Mouse (Mus musculus) heart, embryonic 12.5 days (tissue): ENCODE measurements around the gene Fermt1. TPM values are rescaled to one million over a fixed set of nuclear protein-coding genes. Genes with fewer than 3 reads are reported as not detected.

Source experiments
- ATAC-seq: fragments of 200-750 bp; cut with Nextera tagmentation; 2 replicates; pipeline ENCODE4 v1.8.0; 2017; ENCODE audit warnings: moderate TSS enrichment, moderate library complexity; ENCODE audit not compliant: insufficient number of reproducible peaks, low FRiP score
- H3K27ac ChIP-seq: fragments of 300-500 bp; sonication (generic); 2 replicates; pipeline ENCODE4 v1.5.1; 2016; ENCODE audit warnings: mild to moderate bottlenecking, moderate library complexity; ENCODE audit not compliant: poor library complexity, severe bottlenecking
- H3K27me3 ChIP-seq: fragments of 300-500 bp; sonication (generic); replicated peaks from 2 replicates; pipeline ENCODE4 v1.6.1; 2016; ENCODE audit warnings: mild to moderate bottlenecking, moderate library complexity
- H3K36me3 ChIP-seq: fragments of 300-500 bp; sonication (generic); 2 replicates; pipeline ENCODE4 v1.6.1; 2016; ENCODE audit warnings: mild to moderate bottlenecking, moderate library complexity
- H3K4me1 ChIP-seq: fragments of 300-500 bp; sonication (generic); replicated peaks from 2 replicates; pipeline ENCODE4 v1.6.1; 2016; ENCODE audit warnings: mild to moderate bottlenecking
- H3K4me2 ChIP-seq: fragments of 300-500 bp; sonication (generic); 2 replicates; pipeline ENCODE4 v1.6.1; 2016; ENCODE audit warnings: mild to moderate bottlenecking, moderate library complexity
- H3K4me3 ChIP-seq: fragments of 300-500 bp; sonication (generic); 2 replicates; pipeline ENCODE4 v1.5.1; 2016; ENCODE audit warnings: mild to moderate bottlenecking
- H3K9ac ChIP-seq: fragments of 300-500 bp; sonication (generic); 2 replicates; pipeline ENCODE4 v1.6.1; 2016; ENCODE audit warnings: mild to moderate bottlenecking, moderate library complexity
- H3K9me3 ChIP-seq: fragments of 300-500 bp; sonication (generic); replicated peaks from 2 replicates; pipeline ENCODE4 v1.6.1; 2016; ENCODE audit warnings: mild to moderate bottlenecking, moderate library complexity
- WGBS: fragments of 180-500 bp; shearing (Covaris S2); methylation state at CpG from one replicate; pipeline ENCODE4 v1.1.7; 2016; 5-methylcytosine and 5-hydroxymethylcytosine counted together
- polyA plus RNA-seq: library from polyadenylated mRNA; unstranded; fragments of >200 nt; fragmentation: Nextera tagmentation; extraction: Ambion mirVana; gene quantifications from 2 replicates; pipeline ENCODE4 v1.2.1, GENCODE M21; 2016

Fermt1 gene
- 0.42 TPM in 1 of 2 replicates, not detected in the other for polyA plus RNA-seq

GRCm38 (mm10) chr2:132945326-132946207, at the start of gene Fermt1:
TSS of gene Fermt1 (minus strand) at chr2:132945906.
- WGBS, result 4% methylated on average over 37 of the region's 37 CpGs
- no peaks in the 10 kb centered on the region for H3K36me3 ChIP-seq
- peaks cover 51% of the 10 kb centered on the region for H3K27me3 ChIP-seq
- peaks cover 12% of the 10 kb centered on the region for H3K4me1 ChIP-seq
- H3K9me3 ChIP-seq, result no peaks in the 10 kb centered on the region
- H3K4me2 ChIP-seq, result peak within 1 kb of the TSS; percentile 89
- peak within 1 kb of the TSS; percentile 52 for H3K4me3 ChIP-seq
- H3K9ac ChIP-seq, result peak within 1 kb of the TSS; percentile 43; the same call in 1 of the 2 replicates
- ATAC-seq, result peak; percentile 33
- H3K27ac ChIP-seq, result no peak within 1 kb of the TSS

- no peak overlapping the region for H3K27ac ChIP-seq
- no peaks in the 10 kb centered on the region for H3K36me3 ChIP-seq
- ATAC-seq, result no peak
- peaks cover 13% of the 10 kb centered on the region; the same call in 1 of the 2 replicates for H3K4me1 ChIP-seq
- 61% methylated on average over 9 of the region's 9 CpGs for WGBS
- no peak overlapping the region for H3K4me2 ChIP-seq
- no peaks in the 10 kb centered on the region for H3K9me3 ChIP-seq
- no peaks in the 10 kb centered on the region for H3K27me3 ChIP-seq
- no peak overlapping the region for H3K4me3 ChIP-seq
- no peak overlapping the region for H3K9ac ChIP-seq
These were observed 47.2 kb upstream of the Fermt1 start for GRCm38 (mm10) chr2:132992659-132993531.

- Histone ChIP-seq H3K9me3 (no peaks in the 10 kb centered on the region), H3K36me3 (no peaks in the 10 kb centered on the region), H3K27ac (no peak overlapping the region), H3K4me3 (no peak overlapping the region), H3K9ac (no peak overlapping the region), H3K4me2 (peak overlapping the region; percentile 31), H3K27me3 (no peaks in the 10 kb centered on the region), H3K4me1 (peaks cover 13% of the 10 kb centered on the region; the same call in 1 of the 2 replicates)
- WGBS, result 37% methylated on average over 11 of the region's 11 CpGs
- peak; percentile 72 for ATAC-seq
These were observed 44.3 kb upstream of the Fermt1 start for GRCm38 (mm10) chr2:132989778-132990564.

GRCm38 (mm10) chr2:132973346-132973745, 27.6 kb upstream of the Fermt1 start:
- H3K4me3 ChIP-seq, result no peak overlapping the region
- no peaks in the 10 kb centered on the region for H3K4me1 ChIP-seq
- no peak overlapping the region for H3K4me2 ChIP-seq
- WGBS, result 72% methylated on average over 2 of the region's 2 CpGs
- H3K27ac ChIP-seq, result no peak overlapping the region
- no peaks in the 10 kb centered on the region for H3K9me3 ChIP-seq
- no peak overlapping the region for H3K9ac ChIP-seq
- no peaks in the 10 kb centered on the region for H3K27me3 ChIP-seq
- H3K36me3 ChIP-seq, result no peaks in the 10 kb centered on the region
- ATAC-seq, result no peak

GRCm38 (mm10) chr2:132970772-132971173, 25.1 kb upstream of the Fermt1 start:
- 36% methylated on average over 4 of the region's 4 CpGs for WGBS
- Histone ChIP-seq H3K4me2 (no peak overlapping the region), H3K9me3 (no peaks in the 10 kb centered on the region), H3K4me3 (no peak overlapping the region), H3K36me3 (no peaks in the 10 kb centered on the region), H3K9ac (no peak overlapping the region), H3K27me3 (no peaks in the 10 kb centered on the region), H3K27ac (no peak overlapping the region), H3K4me1 (no peaks in the 10 kb centered on the region)
- no peak for ATAC-seq

GRCm38 (mm10) chr2:132957786-132958185, 12.1 kb upstream of the Fermt1 start:
- H3K4me2 ChIP-seq, result no peak overlapping the region
- H3K4me1 ChIP-seq, result no peaks in the 10 kb centered on the region
- 64% methylated on average over 1 of the region's 1 CpGs for WGBS
- no peaks in the 10 kb centered on the region for H3K27me3 ChIP-seq
- H3K9ac ChIP-seq, result no peak overlapping the region
- no peak for ATAC-seq
- no peak overlapping the region for H3K27ac ChIP-seq
- H3K4me3 ChIP-seq, result no peak overlapping the region
- H3K36me3 ChIP-seq, result no peaks in the 10 kb centered on the region
- 0 out of 2 replicates have a peak, but pooled peaks cover 4% of the 10 kb centered on the region for H3K9me3 ChIP-seq

GRCm38 (mm10) chr2:132952197-132952596, 6.5 kb upstream of the Fermt1 start:
- WGBS, result 3% methylated on average over 8 of the region's 8 CpGs
- no peak overlapping the region for H3K4me2 ChIP-seq

GRCm38 (mm10) chr2:132948174-132948573, 2.5 kb upstream of the Fermt1 start:
- Histone ChIP-seq H3K36me3 (no peaks in the 10 kb centered on the region), H3K4me1 (peaks cover 12% of the 10 kb centered on the region), H3K9me3 (no peaks in the 10 kb centered on the region), H3K27ac (no peak overlapping the region), H3K9ac (no peak overlapping the region), H3K4me2 (no peak overlapping the region), H3K27me3 (peaks cover 48% of the 10 kb centered on the region), H3K4me3 (no peak overlapping the region)
- ATAC-seq, result no peak
- WGBS, result 65% methylated on average over 7 of the region's 7 CpGs

More at GRCm38 (mm10) chr2:132952197-132952596, 6.5 kb upstream of the Fermt1 start:
- Histone ChIP-seq H3K4me1 (no peaks in the 10 kb centered on the region; the same call in 1 of the 2 replicates), H3K27me3 (peaks cover 12% of the 10 kb centered on the region; the same call in 1 of the 2 replicates), H3K9ac (no peak overlapping the region), H3K36me3 (no peaks in the 10 kb centered on the region), H3K27ac (no peak overlapping the region), H3K9me3 (no peaks in the 10 kb centered on the region), H3K4me3 (no peak overlapping the region)
- no peak for ATAC-seq

GRCm38 (mm10) chr2:132946976-132947375, 1.3 kb upstream of the Fermt1 start:
- Histone ChIP-seq H3K4me3 (no peak overlapping the region), H3K36me3 (no peaks in the 10 kb centered on the region), H3K4me1 (peaks cover 12% of the 10 kb centered on the region), H3K27me3 (peaks cover 51% of the 10 kb centered on the region), H3K9ac (no peak overlapping the region), H3K27ac (no peak overlapping the region), H3K9me3 (no peaks in the 10 kb centered on the region), H3K4me2 (no peak overlapping the region)
- ATAC-seq, result no peak
- WGBS, result 62% methylated on average over 6 of the region's 6 CpGs

- Histone ChIP-seq H3K4me2 (peak overlapping the region; percentile 89), H3K4me1 (peaks cover 12% of the 10 kb centered on the region), H3K9me3 (no peaks in the 10 kb centered on the region), H3K9ac (0 out of 2 replicates have a peak overlapping the region, but pooled peaks have one; percentile 43), H3K27ac (no peak overlapping the region), H3K4me3 (peak overlapping the region; percentile 52), H3K27me3 (peaks cover 51% of the 10 kb centered on the region), H3K36me3 (no peaks in the 10 kb centered on the region)
- 5% methylated on average over 24 of the region's 24 CpGs for WGBS
- ATAC-seq, result no peak
These were observed 888 bp downstream of the Fermt1 start for GRCm38 (mm10) chr2:132944711-132945325.
